Mouse (Mus musculus): ENCODE data around the gene Vmn1r203.
"Not testable (repeated sequence)": the region's sequence is repeated elsewhere in the genome, so short reads cannot be mapped to it uniquely, and the experiment has no call there.

- not testable (repeated sequence) for TF ChIP-seq CTCF (IDR thresholded peaks at IDR 0.05; ENCODE audit: low read depth, low read length); POLR2A (IDR thresholded peaks at IDR 0.05; ENCODE audit: insufficient read depth, low read length)
Observed at GRCm38 (mm10) chr13:22552898-22553297, 35.0 kb downstream of the Vmn1r203 start, which contains the start of gene Vmn1r204.

Measured in ES-Bruce4 (cell line).